Mouse (Mus musculus): ENCODE measurements around the gene Jpt1.
"Not testable (repeated sequence)": the region's sequence is repeated elsewhere in the genome, so short reads cannot be mapped to it uniquely, and the experiment has no call there.

Jpt1 gene

GRCm38 (mm10) chr11:115512004-115512403 lies 2.2 kb downstream of the Jpt1 start:
- peak in 1 of 2 experiments; percentile 41 for DNase-seq

GRCm38 (mm10) chr11:115511121-115511520 lies 3.1 kb downstream of the Jpt1 start:
- no peak for DNase-seq

GRCm38 (mm10) chr11:115510507-115510888 lies 3.7 kb downstream of the Jpt1 start:
- no peak for DNase-seq

GRCm38 (mm10) chr11:115509773-115510506 lies 4.2 kb downstream of the Jpt1 start:
- DNase-seq: no peak

GRCm38 (mm10) chr11:115508061-115508460 lies 6.1 kb downstream of the Jpt1 start:
- no peak for DNase-seq

- DNase-seq: no peak
These were observed 7.6 kb downstream of the Jpt1 start for GRCm38 (mm10) chr11:115506586-115506985.

GRCm38 (mm10) chr11:115502636-115503035 lies 11.6 kb downstream of the Jpt1 start:
- DNase-seq: no peak

- not testable (repeated sequence) for DNase-seq
These were observed 17.6 kb downstream of the Jpt1 start for GRCm38 (mm10) chr11:115496559-115496958.

- DNase-seq: no peak
These were observed 21.8 kb downstream of the Jpt1 start for GRCm38 (mm10) chr11:115492387-115492786.

GRCm38 (mm10) chr11:115491356-115492083 lies 22.7 kb downstream of the Jpt1 start, which contains the start of gene Nt5c:
Gene Nt5c, minus strand, starts transcription at chr11:115491862.
- peak; percentile 90 to 92 for DNase-seq

GRCm38 (mm10) chr11:115490441-115491355 lies 23.5 kb downstream of the Jpt1 start:
- peak; percentile 36 to 42 for DNase-seq

- DNase-seq: no peak
These were observed 25.6 kb downstream of the Jpt1 start for GRCm38 (mm10) chr11:115488551-115489104.

- peak in 1 of 2 experiments; percentile 40 for DNase-seq
These were observed 29.0 kb downstream of the Jpt1 start for GRCm38 (mm10) chr11:115485155-115485554.

- peak; percentile 87 to 92 for DNase-seq
These were observed 30.5 kb downstream of the Jpt1 start for GRCm38 (mm10) chr11:115483726-115484125.

GRCm38 (mm10) chr11:115483278-115483677 lies 30.9 kb downstream of the Jpt1 start:
- DNase-seq: no peak

- no peak for DNase-seq
These were observed 32.5 kb downstream of the Jpt1 start for GRCm38 (mm10) chr11:115481553-115482259.

- no peak for DNase-seq
These were observed 35.8 kb downstream of the Jpt1 start for GRCm38 (mm10) chr11:115478296-115478938.

- not testable (repeated sequence) for DNase-seq
These were observed 36.8 kb downstream of the Jpt1 start for GRCm38 (mm10) chr11:115477388-115477787.

- DNase-seq: not testable (repeated sequence)
These were observed 37.6 kb downstream of the Jpt1 start for GRCm38 (mm10) chr11:115476630-115477029.

GRCm38 (mm10) chr11:115475758-115476237 lies 38.4 kb downstream of the Jpt1 start:
- no peak for DNase-seq
